Mouse (Mus musculus) CD4-positive, CD25-positive, alpha-beta regulatory T cell, adult 4 months (primary cell): Measurements from ENCODE around the gene Mgmt. TPM values are rescaled to one million over a fixed set of nuclear protein-coding genes. Genes with fewer than 3 reads are reported as not detected.
A peak's percentile ranks its signal among the peaks of the same experiment; 100 is the strongest.

Experiments
- ATAC-seq: one replicate; pipeline ENCODE4 v1.8.0; 2017
- polyA plus RNA-seq, 2 experiments: library from polyadenylated mRNA; unstranded; fragments of 100-300 nt; shearing (Covaris generic); gene quantifications; one replicate each; pipeline ENCODE4 v1.2.1; 2017

Mgmt gene
- polyA plus RNA-seq, 2 experiments from 2014 or later, result 7.3 to 9.6 TPM

- no peak for ATAC-seq
Observed at GRCm38 (mm10) chr7:137065408-137065807, 171.0 kb downstream of the Mgmt start.

GRCm38 (mm10) chr7:137066211-137066610 is 171.8 kb downstream of the Mgmt start:
- ATAC-seq, result no peak

- ATAC-seq, result no peak
Observed at GRCm38 (mm10) chr7:137066997-137067396, 172.6 kb downstream of the Mgmt start.

- no peak for ATAC-seq
Observed at GRCm38 (mm10) chr7:137067758-137068157, 173.3 kb downstream of the Mgmt start.

GRCm38 (mm10) chr7:137068796-137069195 is 174.4 kb downstream of the Mgmt start:
- ATAC-seq, result no peak

GRCm38 (mm10) chr7:137069768-137070167 is 175.4 kb downstream of the Mgmt start:
- no peak for ATAC-seq

GRCm38 (mm10) chr7:137071346-137071745 is 176.9 kb downstream of the Mgmt start:
- no peak for ATAC-seq

GRCm38 (mm10) chr7:137073878-137074277 is 179.5 kb downstream of the Mgmt start:
- no peak for ATAC-seq

GRCm38 (mm10) chr7:137074324-137074723 is 179.9 kb downstream of the Mgmt start:
- no peak for ATAC-seq

- ATAC-seq, result no peak
Observed at GRCm38 (mm10) chr7:137075301-137075700, 180.9 kb downstream of the Mgmt start.

- no peak for ATAC-seq
Observed at GRCm38 (mm10) chr7:137080171-137080570, 185.8 kb downstream of the Mgmt start.

GRCm38 (mm10) chr7:137082171-137082570 is 187.8 kb downstream of the Mgmt start:
- ATAC-seq, result no peak

GRCm38 (mm10) chr7:137084651-137085050 is 190.2 kb downstream of the Mgmt start:
- ATAC-seq, result no peak

- no peak for ATAC-seq
Observed at GRCm38 (mm10) chr7:137085969-137086606, 191.7 kb downstream of the Mgmt start.

GRCm38 (mm10) chr7:137087136-137087535 is 192.7 kb downstream of the Mgmt start:
- no peak for ATAC-seq

GRCm38 (mm10) chr7:137088141-137088540 is 193.7 kb downstream of the Mgmt start:
- no peak for ATAC-seq

GRCm38 (mm10) chr7:137094551-137094950 is 200.1 kb downstream of the Mgmt start:
- ATAC-seq, result no peak

- no peak for ATAC-seq
Observed at GRCm38 (mm10) chr7:137095702-137096101, 201.3 kb downstream of the Mgmt start.

- ATAC-seq, result no peak
Observed at GRCm38 (mm10) chr7:137099766-137100165, 205.4 kb downstream of the Mgmt start.

- ATAC-seq, result no peak
Observed at GRCm38 (mm10) chr7:137102606-137103195, 208.3 kb downstream of the Mgmt start.

- ATAC-seq, result peak; percentile 47
Observed at GRCm38 (mm10) chr7:137112101-137112500, 217.7 kb downstream of the Mgmt start.

GRCm38 (mm10) chr7:137116246-137116645 is 221.8 kb downstream of the Mgmt start:
- ATAC-seq, result no peak

- no peak for ATAC-seq
Observed at GRCm38 (mm10) chr7:137121243-137121858, 226.9 kb downstream of the Mgmt start.

GRCm38 (mm10) chr7:137128726-137129125 is 234.3 kb downstream of the Mgmt start:
- ATAC-seq, result no peak
